Mouse (Mus musculus): ENCODE data around the gene Adamts2.

GRCm38 (mm10) chr11:50746508-50746907, 144.6 kb downstream of the Adamts2 start:
- no peak for TF ChIP-seq POLR2A (IDR thresholded peaks at IDR 0.05; ENCODE audit: insufficient read depth, low read depth, low read length)
- TF ChIP-seq CTCF (IDR thresholded peaks at IDR 0.05), result no peak
